Mouse (Mus musculus) thymus, adult 2 months (tissue): Measurements from ENCODE around the gene Smg6.

ENCODE experiments used
- CTCF ChIP-seq: fragments of 200-500 bp; IDR thresholded peaks from 2 replicates; pipeline ENCODE4 v1.5.1; 2012; ENCODE audit warnings: mild to moderate bottlenecking, control low read depth, low read length, moderate library complexity, borderline replicate concordance; ENCODE audit not compliant: control insufficient read depth, poor library complexity, insufficient read depth; ENCODE audit errors: extremely low read depth
- POLR2A ChIP-seq: fragments of 200-500 bp; IDR thresholded peaks from 2 replicates; pipeline ENCODE4 v1.6.1; 2012; ENCODE audit warnings: mild to moderate bottlenecking, low read length, control low read depth, moderate library complexity; ENCODE audit not compliant: control insufficient read depth, poor library complexity, insufficient read depth; ENCODE audit errors: extremely low read depth

GRCm38 (mm10) chr11:75145841-75146240 lies 220.2 kb downstream of the Smg6 start:
- TF ChIP-seq CTCF: no peak
- no peak for TF ChIP-seq POLR2A
